Mouse (Mus musculus): ENCODE data around the gene Vars2.

The Vars2 gene

DNA sequence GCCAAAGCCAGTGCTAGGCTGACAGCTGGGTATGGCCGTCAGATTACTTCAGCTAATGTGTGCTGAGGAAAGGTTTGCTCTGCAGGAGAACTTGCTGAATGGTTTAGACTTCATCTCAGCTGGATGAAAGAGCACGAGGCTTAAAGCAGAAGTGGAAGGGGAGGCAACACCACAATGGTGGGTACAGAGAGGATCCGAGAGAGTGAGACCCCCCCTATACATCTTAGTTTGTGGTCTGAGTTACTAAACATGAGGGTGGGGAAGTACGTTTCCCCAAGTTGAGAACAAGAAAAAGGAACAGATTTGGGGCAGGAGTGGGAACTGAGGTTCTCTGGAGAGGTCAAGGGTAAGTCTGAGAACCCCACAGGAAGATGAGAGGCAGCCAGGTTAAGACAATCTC lies 25.0 kb upstream of the Vars2 start:
- DNase-seq: no peak

- DNase-seq: no peak
Measured at GRCm38 (mm10) chr17:35691811-35692210, 24.4 kb upstream of the Vars2 start.

GRCm38 (mm10) chr17:35689936-35690645 lies 22.7 kb upstream of the Vars2 start:
- DNase-seq: no peak

GRCm38 (mm10) chr17:35688347-35689175 lies 21.2 kb upstream of the Vars2 start:
- DNase-seq: no peak

- DNase-seq: no peak
Measured at GRCm38 (mm10) chr17:35685061-35685460, 17.7 kb upstream of the Vars2 start.

DNA sequence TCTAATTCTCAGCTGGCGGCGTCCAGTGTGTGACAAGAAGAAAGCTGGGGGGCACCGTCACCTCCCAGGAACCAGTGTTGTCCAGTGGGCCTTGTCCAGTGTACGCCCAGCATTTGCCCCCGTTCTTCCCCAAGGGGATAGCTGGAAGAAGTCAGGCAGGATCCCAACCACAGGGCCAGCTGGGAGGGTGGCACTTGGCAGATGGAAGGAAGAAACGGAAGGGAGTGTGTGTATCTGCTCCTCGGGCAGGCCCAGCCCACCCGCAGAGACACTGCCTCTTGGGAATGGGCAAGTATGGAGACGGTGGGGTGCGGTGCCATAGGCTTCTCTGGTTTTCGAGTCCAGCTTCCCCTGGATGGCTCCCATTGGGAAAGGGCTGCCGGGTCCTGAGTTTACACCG lies 14.6 kb upstream of the Vars2 start:
- DNase-seq: no peak

DNA sequence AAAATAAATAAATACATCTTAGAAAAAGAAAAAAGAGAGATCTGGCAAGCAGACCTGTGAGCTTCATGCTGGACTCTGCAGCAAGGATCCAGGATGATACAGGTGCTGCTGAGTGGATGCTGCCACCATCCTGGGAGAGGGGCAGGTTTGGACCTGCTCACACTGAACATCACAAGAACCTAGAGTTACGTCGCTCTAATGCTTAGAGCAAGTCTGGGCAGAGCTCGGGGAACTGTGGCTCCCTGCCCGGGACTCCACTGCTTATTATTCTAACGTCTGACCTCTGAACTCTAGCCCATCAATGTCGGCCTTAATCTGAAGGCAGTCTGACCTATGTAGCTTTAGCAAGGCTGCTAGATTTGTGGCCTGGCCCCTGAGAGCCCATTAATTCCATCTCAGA lies 13.2 kb upstream of the Vars2 start:
- DNase-seq: no peak

DNA sequence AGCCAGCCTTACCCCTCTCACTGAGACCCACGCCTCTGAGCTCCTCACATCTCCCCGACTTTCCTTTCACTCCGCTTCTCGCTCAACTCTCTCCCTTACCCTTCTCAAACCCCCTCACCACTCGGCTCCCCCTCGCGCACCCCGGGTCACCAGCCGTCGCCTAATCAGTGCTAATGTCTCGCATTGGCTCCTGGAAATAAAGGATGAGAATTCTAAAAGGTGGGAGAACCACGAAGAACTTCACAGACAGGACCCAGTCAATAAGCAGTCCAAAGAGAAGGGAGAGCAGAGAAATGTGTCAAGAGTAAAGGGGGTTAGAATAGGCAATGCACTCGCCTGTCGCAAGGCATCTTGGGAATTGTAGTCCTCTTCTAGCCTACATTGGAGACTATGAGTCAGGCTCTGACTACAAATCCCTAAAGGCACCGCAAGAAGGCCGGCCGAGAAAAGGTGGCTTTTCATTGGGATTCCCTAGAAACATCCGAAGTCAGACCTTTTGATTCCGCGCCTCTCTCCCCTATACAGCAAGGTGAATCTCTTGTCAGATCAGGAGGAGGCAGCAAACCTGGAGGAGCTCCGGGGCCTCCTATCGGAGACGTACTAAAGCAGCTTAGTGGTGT lies 6.1 kb upstream of the Vars2 start, which contains the start of gene Gtf2h4:
Gene Gtf2h4, minus strand, starts transcription at position 324 of the 620 bp plus-strand sequence.
- DNase-seq: peak; percentile 99

GRCm38 (mm10) chr17:35672527-35672926 lies 5.1 kb upstream of the Vars2 start:
- no peak for DNase-seq

DNA sequence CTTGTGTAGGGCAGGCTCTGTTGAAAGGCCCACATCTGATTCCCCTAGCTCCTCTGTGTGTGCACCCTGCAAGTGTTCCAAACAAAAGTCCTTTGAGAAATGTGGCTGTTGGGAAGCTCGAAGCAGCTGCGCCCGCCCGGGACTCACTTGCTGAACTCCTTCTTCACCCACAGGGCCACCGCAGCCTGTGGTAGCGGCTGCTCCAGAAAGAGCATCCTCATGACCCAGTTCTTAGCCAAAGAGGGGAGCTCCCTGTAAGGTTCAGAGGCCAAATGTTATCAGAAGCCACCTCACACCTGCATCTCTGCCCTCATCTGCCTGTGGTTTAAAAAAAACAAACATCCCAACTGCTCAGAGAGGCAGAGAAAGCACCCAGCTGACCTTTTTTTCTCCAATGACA lies 4.5 kb upstream of the Vars2 start:
- DNase-seq: no peak

DNA sequence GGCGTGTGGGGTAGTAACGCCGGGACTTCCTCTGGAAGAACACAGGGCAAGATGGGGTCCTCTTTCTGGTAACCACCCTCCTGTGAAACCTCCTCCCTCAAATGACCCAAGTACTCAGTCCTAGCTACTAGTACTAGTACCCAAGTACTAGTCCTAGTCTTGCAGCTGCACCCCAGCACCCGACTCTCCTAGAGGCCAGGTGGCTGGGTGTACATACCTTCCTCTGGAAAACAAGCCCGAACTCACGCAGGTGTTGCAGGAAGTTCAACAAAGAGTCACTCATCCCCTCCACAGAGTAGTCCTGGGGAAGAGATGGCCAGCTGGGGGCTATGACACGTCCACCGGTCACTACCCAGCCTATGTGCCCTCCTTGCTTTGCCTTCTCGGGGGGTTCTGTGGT lies 2.3 kb upstream of the Vars2 start:
- DNase-seq: no peak

GRCm38 (mm10) chr17:35666851-35667256 lies 538 bp downstream of the Vars2 start:
- DNase-seq: no peak

DNA sequence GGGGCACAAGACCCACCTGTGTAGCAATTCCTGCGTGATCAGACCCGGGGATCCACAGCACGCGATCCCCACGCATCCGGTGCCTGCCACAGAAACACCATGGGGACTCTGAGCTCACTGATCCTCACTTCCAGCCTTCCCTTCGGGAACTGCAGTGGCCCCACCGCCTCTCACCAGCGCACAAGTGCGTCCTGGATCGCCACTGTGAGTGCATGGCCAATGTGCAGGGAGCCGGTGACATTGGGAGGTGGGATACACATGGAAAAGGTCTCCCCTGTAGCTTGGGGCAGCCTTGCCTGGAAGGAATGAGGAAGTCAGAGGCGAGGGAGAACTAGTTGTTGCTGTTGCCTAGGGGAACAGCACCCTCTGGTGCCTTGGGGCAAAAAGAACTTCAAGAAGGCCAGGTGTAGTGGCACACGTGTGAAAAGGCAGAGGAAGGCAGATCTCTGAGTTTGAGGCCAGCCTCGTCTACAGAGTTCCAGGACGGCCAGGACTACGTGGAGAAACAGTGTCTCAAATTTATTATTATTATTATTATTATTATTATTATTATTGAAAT lies 1.4 kb downstream of the Vars2 start:
- peak; percentile 75 for DNase-seq

GRCm38 (mm10) chr17:35653086-35653485 lies 14.3 kb downstream of the Vars2 start:
- no peak for DNase-seq

GRCm38 (mm10) chr17:35649429-35649828 lies 18.0 kb downstream of the Vars2 start:
- DNase-seq: peak; percentile 92

DNA sequence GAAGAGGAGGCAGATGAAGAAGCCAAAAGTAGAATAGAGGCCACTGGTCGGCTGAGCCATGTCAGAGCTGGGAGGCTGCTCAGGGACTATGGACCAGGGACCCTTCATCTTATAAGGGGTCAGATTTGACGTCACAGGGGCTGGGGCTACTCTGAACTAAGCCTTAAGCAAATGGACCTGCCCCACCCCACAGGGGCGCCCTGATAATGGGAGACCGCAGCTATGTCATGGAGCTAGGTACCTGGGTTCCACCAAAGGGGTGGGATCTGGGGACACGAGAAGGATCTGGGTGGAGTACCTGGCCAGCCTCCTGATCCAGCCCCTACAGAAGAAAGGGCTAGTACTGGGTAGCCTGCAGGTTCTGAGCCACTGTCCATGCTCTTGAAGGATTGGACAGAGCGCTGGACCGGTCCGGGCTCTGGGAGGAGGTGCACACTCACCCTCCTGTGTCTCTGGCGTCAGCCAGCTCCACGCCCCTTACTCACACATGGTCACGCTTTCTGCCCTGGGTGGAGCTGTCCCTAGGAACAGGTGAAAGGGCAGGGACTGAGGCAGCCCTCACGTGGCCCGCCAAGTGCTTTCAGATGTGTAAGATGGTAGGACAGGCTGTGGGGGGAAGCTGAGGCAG lies 23.7 kb downstream of the Vars2 start, which contains the start of gene Mucl3:
Gene Mucl3, minus strand, starts transcription at position 87 of the 628 bp plus-strand sequence.
- peak; percentile 64 for DNase-seq

GRCm38 (mm10) chr17:35639352-35639751 lies 28.0 kb downstream of the Vars2 start:
- DNase-seq: no peak

DNA sequence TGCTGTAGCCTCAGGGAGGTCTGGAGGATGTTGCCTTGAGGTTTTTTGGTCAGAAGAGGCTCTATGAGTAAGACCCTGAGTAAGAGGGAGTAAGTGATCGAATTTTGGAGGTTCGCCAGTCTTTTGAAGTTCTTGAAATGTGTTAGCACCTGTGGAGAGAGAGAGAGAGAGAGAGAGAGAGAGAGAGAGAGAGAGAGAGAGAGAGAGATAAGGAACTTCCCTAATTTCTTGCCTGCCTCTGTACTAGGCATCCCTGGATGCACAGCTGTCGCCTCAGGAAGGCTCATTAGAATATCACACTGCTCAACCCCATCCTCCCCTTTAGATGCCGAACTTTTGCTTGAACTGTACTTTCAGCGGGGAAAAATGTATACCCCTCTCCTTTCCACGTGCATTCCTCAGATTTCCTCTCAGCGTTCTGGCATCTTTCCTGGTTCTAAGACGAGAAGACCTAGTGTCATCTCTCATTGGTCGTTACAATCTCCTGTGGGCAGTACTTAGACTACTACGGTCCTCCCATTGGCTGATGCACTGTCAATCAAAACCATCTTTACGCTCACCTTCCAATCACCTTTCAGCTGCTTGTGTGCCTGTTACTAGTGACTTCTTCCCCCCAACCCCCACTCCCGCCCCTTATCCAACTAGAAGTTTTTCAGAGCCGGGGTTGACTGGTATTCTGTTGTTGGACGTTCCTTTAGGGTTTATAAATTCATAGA lies 28.8 kb downstream of the Vars2 start:
- DNase-seq: peak; percentile 93

- peak; percentile 88 for DNase-seq
Measured at GRCm38 (mm10) chr17:35636363-35636762, 31.0 kb downstream of the Vars2 start.

- DNase-seq: peak; percentile 87
Measured at GRCm38 (mm10) chr17:35635699-35636111, 31.7 kb downstream of the Vars2 start.

DNA sequence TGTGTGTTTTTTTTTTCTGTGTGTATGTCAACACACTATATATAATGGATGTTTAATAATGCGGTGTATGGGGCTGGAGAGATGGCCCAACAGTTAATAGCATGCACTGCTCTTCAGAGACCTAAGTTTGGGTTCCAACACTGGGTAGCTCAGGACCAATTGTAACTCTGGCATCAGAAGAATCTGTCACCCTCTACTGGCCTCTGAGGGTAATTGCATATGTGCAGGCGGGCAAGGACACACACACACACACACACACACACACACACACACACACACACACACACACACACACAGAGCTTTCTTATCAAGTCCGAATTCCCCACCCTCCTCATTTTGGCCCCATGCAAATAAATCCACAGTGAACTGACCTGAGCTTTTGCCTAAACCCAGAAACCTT lies 32.2 kb downstream of the Vars2 start:
- DNase-seq: no peak

DNA sequence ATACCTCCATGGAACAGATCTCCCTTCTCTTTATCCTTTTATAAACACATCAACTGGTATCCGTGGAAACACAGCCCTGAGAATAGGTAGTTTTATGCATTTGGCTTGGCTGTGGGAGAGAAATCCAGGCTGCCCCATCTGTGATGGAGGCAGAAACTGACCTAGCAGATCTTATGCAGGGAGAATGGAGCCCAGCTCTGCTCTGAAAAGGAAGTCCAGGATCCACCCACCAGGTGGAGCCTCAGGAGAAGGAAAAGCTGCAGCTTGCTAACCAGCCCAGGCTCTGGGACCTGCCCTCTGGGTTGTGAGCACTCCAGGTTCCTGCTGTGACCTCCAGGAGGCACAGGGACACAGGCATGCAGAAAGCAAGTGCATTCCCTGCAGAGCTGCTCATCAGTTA lies 33.4 kb downstream of the Vars2 start:
- peak; percentile 75 for DNase-seq

Measured in lung, postnatal 36 days (tissue).